Mouse (Mus musculus) testis, adult 2 months (tissue): ENCODE measurements around the gene Nme1. TPM values are rescaled to one million over a fixed set of nuclear protein-coding genes. Genes with fewer than 3 reads are reported as not detected.
A peak's percentile ranks its signal among the peaks of the same experiment; 100 is the strongest.

ENCODE experiments used
- H3K27ac ChIP-seq: fragments of 200-500 bp; 2 replicates; pipeline ENCODE4 v1.5.1; 2012; ENCODE audit warnings: low read depth, low read length; ENCODE audit not compliant: control insufficient read depth, insufficient read depth
- H3K27me3 ChIP-seq: fragments of 200-500 bp; 2 replicates; pipeline ENCODE4 v1.6.1; 2012; ENCODE audit warnings: mild to moderate bottlenecking, low read length, moderate library complexity; ENCODE audit not compliant: control insufficient read depth, insufficient read depth
- H3K36me3 ChIP-seq: fragments of 200-500 bp; 2 replicates; pipeline ENCODE4 v1.6.1; 2012; ENCODE audit warnings: mild to moderate bottlenecking, low read length; ENCODE audit not compliant: control insufficient read depth, insufficient read depth
- H3K4me1 ChIP-seq: fragments of 200-500 bp; 2 replicates; pipeline ENCODE4 v1.6.1; 2012; ENCODE audit warnings: low read length; ENCODE audit not compliant: control insufficient read depth, insufficient read depth
- H3K4me3 ChIP-seq: fragments of 200-500 bp; 2 replicates; pipeline ENCODE4 v1.5.1; 2012; ENCODE audit warnings: low read depth, mild to moderate bottlenecking, low read length, moderate library complexity, mixed read lengths; ENCODE audit not compliant: control insufficient read depth
- CTCF ChIP-seq: fragments of 200-500 bp; IDR thresholded peaks from 2 replicates; pipeline ENCODE4 v1.5.1; 2012; ENCODE audit warnings: low read depth, mild to moderate bottlenecking, inconsistent platforms, low read length, moderate library complexity; ENCODE audit not compliant: control insufficient read depth, insufficient read depth, insufficient replicate concordance
- POLR2A ChIP-seq: fragments of 200-500 bp; IDR thresholded peaks from 2 replicates; pipeline ENCODE4 v1.6.1; 2012; ENCODE audit warnings: low read depth, mild to moderate bottlenecking, inconsistent platforms, low read length, moderate library complexity; ENCODE audit not compliant: control insufficient read depth
- polyA plus RNA-seq: library from polyadenylated mRNA; depleted of rRNA; stranded (reverse); fragments of >200 nt; gene quantifications from 2 replicates; pipeline ENCODE4 v1.2.3, GENCODE M21; 2012

Nme1 gene
- polyA plus RNA-seq, 1 experiment = 51.5 TPM

DNA sequence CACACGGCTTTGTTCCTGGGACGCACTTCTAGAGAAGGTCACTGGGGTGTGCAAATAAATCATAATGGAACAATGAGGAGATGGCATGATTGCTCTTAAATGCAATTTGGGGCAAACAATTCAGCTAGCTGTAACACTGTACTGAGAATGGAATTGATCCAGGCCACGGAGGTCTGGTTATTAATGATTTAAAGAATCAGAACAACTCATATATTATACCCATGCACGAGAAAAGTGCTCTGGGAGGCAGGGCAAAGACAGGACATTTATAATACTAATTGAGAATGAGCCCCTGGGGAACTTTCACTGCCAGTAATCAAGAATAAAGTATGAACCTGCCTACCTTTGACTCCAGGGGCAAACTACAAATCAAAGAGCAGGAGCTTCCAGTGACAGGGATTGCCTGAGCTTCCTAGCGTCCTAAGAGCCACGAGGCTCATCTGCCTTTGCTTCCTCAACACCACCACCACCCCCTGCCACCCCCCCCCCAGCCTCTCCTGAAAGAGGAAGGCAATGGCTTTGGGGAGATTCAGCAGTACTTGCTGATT, 11.3 kb upstream of the Nme1 start:
- Histone ChIP-seq H3K27ac (no peak overlapping the region), H3K4me3 (no peak overlapping the region), H3K4me1 (peaks cover 12% of the 10 kb centered on the region), H3K27me3 (no peaks in the 10 kb centered on the region), H3K36me3 (no peaks in the 10 kb centered on the region)
- no peak for TF ChIP-seq POLR2A
- no peak for TF ChIP-seq CTCF

DNA sequence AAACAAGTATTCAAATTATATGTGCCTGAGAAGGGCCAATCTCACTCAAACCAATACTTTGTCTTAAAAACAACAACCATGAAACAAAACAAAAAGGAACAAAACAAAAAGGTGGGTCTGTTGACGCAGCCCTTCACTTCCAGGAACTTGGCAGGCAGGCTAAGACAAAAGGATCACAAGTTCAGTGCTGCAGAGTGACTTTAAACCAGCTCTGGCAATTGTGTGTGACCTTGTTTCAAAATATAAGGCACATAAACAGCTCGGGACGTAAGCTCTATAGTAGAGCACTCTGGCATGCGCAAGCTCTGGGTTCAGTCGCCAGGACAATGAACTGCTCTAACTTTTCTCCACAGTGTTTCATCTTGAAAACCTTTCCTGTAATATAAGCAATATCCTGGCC, 4.6 kb upstream of the Nme1 start:
- H3K27ac ChIP-seq = no peak overlapping the region

DNA sequence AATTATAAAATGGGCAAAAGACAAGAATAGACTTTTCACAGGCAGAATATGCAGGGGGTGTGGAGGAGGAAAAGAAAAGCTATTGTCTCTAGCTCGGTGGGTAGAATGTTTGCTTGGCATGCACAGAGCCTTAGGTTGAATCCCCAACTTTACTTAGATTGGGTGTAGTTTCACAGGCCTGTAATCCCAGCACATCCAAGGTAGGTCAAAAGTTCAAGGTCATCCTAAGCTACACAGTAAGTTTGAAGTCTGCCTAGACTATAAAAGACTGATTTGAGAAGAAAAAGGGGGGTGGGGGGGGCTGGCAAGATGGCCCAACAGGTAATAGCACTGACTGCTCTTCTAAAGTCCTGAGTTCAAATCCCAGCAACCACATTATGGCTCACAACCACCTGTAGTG, 1.5 kb upstream of the Nme1 start:
- no peak for TF ChIP-seq POLR2A
- TF ChIP-seq CTCF = no peak
- Histone ChIP-seq H3K27me3 (no peaks in the 10 kb centered on the region), H3K4me1 (no peaks in the 10 kb centered on the region; the same call in none of the 2 replicates), H3K27ac (no peak overlapping the region), H3K4me3 (no peak overlapping the region), H3K36me3 (no peaks in the 10 kb centered on the region; the same call in 1 of the 2 replicates)

More for the DNA sequence above, 4.6 kb upstream of the Nme1 start:
- no peaks in the 10 kb centered on the region for H3K36me3 ChIP-seq
- TF ChIP-seq POLR2A (no peak), CTCF (no peak)
- no peaks in the 10 kb centered on the region for H3K4me1 ChIP-seq
- no peaks in the 10 kb centered on the region for H3K27me3 ChIP-seq
- H3K4me3 ChIP-seq = no peak overlapping the region

DNA sequence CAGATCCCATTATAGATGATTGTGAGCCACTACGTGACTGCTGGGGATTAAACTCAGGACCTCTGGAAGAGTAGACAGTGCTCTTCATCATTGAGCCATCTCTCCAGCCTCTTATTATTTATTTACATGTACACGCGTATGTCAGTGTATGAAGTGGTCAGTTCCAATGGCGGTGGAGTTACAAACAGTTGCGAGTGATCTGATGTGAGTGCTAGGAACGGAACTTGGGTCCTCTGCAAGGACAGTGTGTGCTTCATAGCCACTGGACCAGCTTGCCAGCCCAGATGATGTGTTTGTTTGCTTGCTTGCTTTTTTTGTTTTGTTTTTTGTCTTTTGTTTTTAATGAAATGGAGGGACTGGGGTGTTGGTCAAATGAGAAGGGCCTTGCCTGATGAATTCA, 850 bp upstream of the Nme1 start:
- Histone ChIP-seq H3K36me3 (no peaks in the 10 kb centered on the region; the same call in 1 of the 2 replicates), H3K27ac (no peak overlapping the region), H3K27me3 (no peaks in the 10 kb centered on the region), H3K4me1 (no peaks in the 10 kb centered on the region; the same call in none of the 2 replicates), H3K4me3 (no peak overlapping the region)
- TF ChIP-seq CTCF = no peak
- no peak for TF ChIP-seq POLR2A

DNA sequence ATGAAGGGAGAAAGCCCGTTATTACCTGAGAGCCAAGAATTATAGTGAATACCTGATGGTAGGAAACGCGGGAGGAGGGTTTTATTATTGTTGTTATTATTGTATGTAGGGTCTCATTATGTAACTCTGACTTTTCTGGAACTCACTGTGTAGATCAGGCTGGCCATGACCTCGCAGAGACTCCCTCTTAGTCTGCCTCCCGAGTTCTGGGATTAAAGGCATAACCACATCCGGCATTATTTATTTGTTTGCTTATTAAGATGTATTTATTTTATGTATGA, 467 bp upstream of the Nme1 start:
- Histone ChIP-seq H3K36me3 (no peaks in the 10 kb centered on the region; the same call in 1 of the 2 replicates), H3K27ac (no peak overlapping the region), H3K4me1 (no peaks in the 10 kb centered on the region; the same call in none of the 2 replicates), H3K4me3 (peak overlapping the region; percentile 97; the same call in 1 of the 2 replicates), H3K27me3 (no peaks in the 10 kb centered on the region)
- TF ChIP-seq CTCF (no peak), POLR2A (no peak)

DNA sequence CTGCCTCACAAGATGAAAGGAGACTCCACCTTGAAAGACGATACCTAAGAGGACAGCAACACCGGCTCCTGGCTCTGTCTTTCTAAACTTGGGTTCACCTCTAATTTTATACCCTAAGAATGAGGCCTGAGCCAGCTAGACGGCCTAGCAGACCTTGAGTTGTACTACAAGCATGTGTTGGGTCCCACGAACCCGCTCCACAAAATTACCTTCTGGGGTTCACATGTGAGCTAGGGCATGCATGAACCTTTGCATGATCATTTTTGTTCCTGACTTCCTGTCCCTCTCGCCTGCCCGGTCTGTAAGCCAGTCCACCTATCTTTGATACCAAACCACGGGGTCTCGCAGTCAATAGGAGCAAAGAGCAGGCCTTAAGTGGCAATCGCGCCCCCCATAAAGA, 940 bp downstream of the Nme1 start:
- Histone ChIP-seq H3K27me3 (no peaks in the 10 kb centered on the region), H3K4me1 (no peaks in the 10 kb centered on the region; the same call in none of the 2 replicates), H3K27ac (peak overlapping the region; percentile 80), H3K4me3 (peak overlapping the region; percentile 97), H3K36me3 (no peaks in the 10 kb centered on the region; the same call in 1 of the 2 replicates)
- TF ChIP-seq CTCF (no peak), POLR2A (no peak)

DNA sequence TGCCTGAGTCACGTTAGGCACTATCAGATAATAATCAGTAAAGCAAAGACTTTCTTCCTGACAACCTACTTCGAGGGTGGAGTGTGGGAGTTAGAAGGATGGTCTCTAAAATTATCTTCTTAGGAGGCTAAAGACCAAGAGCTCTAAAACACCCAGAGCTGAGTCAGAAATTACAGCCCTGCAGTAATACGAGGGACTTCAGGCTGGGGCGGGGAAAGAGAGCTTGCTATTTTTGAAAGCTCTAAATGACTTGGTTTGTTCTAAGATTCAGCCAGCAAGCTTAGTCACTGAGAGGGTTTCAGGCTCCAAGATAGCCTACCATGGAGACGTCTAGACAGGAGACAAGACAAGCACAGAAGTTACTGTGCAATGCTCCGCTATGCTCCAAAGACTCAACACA, 2.9 kb downstream of the Nme1 start:
- H3K36me3 ChIP-seq = no peaks in the 10 kb centered on the region; the same call in 1 of the 2 replicates
- no peak overlapping the region for H3K4me3 ChIP-seq
- H3K27ac ChIP-seq = no peak overlapping the region
- no peaks in the 10 kb centered on the region; the same call in none of the 2 replicates for H3K4me1 ChIP-seq
- no peaks in the 10 kb centered on the region for H3K27me3 ChIP-seq
- no peak for TF ChIP-seq CTCF
- no peak for TF ChIP-seq POLR2A
